Mouse (Mus musculus) gastrocnemius, postnatal 14 days (tissue): ENCODE data around the gene Omp. TPM values are rescaled to one million over a fixed set of nuclear protein-coding genes. Genes with fewer than 3 reads are reported as not detected.

Experiments
- DNase-seq: peaks from one replicate; pipeline ENCODE4 v3.0.0; 2021; ENCODE audit warnings: mixed read lengths
- intact Hi-C: fragments of 180-260 bp; cut with DNase I; formaldehyde crosslinking; loops from one replicate; pipeline ENCODE4 v1.15.1; 2025; ENCODE audit warnings: low total_unique reads
- total RNA-seq, 2 experiments: library from RNA; stranded (reverse); gene quantifications; 2 replicates each; pipeline ENCODE4 v1.2.3; 2021

The Omp gene
- total RNA-seq, 2 experiments from 2014 or later, result 0.13 TPM; not detected in 1

DNA sequence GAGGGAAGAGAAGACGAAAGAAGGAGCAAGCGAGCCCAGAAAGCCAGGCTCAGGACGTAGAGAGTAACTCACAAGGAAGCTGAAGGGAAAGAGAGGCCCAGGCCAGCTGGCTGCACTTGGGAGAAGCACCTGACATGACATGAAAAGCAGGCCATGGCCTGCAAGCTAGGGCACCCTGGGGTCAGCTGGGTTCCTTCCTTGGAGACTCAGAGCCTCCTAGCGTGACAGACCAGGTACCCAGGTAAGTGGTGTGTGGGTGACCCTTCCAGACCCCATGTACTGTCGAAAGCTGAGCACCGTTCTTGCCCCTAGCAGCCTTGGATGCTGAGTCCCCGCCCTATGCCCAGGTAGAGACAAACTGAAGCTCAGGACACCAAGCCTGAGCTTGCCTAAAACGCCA is 27.4 kb upstream of the Omp start:
- intact Hi-C loops, result no loop called here
- DNase-seq, result no peak

DNA sequence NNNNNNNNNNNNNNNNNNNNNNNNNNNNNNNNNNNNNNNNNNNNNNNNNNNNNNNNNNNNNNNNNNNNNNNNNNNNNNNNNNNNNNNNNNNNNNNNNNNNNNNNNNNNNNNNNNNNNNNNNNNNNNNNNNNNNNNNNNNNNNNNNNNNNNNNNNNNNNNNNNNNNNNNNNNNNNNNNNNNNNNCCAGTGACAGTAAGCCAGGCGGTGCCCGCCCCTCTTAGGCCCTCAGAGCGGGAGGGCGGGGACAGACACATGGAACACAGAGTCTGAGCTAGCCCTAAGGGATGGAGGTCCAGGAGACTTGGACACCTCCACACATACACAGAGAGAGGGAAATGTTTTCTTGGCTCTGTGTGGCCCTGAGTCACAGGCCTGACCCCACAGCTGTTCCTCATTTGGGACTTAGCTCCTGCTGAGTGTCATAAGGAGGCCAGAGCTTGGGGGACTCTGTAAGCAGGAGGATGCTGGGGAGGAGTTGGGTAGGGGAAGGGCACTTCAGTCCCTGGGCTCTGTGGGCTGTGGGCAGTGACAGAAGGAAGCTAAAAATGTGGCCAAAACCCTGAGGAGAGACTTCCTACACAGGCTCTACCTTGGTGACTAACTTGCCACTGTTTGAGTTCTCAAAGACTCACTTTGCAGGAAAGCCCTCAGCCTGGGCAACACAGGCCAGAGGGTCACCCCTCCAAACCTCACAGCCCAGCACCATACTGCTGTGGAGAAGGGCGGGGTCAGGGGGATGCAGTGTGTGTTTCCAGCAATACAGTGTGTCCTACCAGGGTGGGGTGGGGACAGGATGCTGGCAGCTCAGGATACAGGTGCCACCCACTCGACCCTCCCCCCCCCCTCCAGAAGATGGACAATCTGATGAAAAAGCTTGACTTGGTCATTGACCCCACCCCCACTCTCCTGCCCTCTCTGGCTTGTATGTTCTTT is 26.1 kb upstream of the Omp start:
- intact Hi-C loops, result no loop called here
- peak; percentile 75 for DNase-seq

DNA sequence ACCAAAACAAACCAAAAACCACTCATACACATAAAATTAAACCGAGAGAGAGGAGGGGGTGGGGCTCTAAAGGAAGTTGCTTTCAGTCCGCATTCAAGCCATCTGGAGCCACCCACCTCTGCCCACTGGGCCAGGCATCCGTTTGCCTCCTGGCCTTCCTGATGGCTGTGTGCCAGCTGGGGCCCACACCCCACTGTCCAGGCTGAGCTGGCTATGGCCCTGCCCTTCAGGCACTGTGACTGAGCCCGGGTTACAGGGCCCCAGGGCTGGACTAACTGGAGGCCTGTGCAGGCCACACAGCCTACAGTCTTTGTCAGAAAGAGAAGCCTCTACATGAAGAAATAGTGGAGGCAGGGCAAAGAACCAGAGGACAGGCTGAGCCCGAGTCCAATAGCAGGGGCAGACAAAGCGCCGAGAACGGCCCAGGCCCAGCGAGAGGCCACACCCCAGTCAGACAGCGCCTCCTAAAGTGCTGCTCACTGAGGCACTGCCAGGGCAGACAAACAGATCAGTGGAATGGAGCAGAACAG is 19.8 kb upstream of the Omp start:
- intact Hi-C loops, result no loop called here

DNA sequence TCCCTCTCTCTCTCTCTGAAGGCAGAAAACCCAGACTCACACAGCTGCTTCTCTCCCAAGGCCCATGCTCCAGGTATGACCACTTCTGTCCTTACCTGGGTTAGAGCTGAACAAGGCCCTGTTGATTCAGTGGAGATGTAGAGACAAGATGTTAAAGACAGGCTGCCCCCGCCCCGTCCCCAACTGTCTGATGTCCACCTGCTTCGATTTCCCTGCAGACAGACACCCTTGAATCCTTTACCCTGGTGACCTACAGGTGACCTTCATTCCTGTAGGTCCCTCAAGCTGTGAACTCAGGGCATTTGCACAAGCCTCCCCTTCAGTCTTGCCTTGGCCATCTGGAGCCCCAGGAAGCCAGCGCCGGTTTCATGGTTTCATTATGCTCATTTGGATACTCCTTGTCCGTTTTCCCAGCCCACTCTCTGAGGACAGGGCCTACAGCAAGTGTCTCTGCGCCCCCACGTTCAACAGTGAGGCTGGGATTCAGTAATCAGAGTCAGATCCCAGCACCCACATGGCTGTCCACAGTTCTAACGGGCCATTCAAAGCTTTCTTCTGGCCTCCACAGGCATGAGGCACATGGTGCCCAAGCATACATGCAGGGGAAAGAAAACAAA is 19.2 kb upstream of the Omp start:
- intact Hi-C loops, result no loop called here
- DNase-seq, result peak; percentile 3

More for the DNA sequence above, 19.8 kb upstream of the Omp start:
- no peak for DNase-seq

DNA sequence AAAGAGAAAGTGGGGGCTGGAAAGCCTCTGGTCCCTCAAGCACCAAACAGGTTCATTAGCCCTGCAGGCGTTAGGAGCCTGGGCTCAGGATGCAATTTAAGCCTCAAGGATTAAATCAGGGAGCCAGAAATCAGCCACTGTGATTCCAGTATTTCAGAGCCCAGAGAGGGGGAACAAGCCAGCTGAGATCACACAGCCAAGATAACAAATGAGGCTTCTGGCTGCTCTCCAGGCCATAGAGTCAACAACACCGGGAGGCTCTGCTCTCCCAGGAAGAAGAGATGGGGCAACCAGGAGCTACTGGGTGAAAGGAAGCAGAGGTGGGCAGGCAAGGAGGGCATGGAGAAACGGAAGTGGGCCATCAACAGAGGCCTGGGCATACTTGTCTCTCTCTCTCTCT is 18.4 kb upstream of the Omp start:
- peak; percentile 15 for DNase-seq
- intact Hi-C loops, result no loop called here

DNA sequence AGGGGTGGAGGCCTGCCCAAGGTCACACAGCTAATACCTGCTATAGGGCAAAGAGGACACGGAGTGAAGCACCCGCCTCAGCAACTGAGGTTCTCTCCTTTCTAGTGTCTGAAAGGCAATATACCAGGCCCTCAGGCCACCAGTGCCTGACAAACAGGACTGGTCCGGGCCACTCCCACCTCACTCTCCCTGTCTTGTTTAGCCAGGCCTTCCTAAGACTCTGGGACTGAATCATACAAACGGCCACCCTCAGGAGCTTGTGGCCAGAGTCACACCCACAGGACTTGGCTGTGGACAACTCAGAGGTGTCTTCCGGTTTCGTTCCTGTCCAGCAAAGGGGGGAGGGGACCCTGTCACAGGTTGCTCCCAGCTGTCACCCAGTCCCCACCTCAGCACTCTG is 16.9 kb upstream of the Omp start:
- peak; percentile 2 for DNase-seq
- intact Hi-C loops, result no loop called here

DNA sequence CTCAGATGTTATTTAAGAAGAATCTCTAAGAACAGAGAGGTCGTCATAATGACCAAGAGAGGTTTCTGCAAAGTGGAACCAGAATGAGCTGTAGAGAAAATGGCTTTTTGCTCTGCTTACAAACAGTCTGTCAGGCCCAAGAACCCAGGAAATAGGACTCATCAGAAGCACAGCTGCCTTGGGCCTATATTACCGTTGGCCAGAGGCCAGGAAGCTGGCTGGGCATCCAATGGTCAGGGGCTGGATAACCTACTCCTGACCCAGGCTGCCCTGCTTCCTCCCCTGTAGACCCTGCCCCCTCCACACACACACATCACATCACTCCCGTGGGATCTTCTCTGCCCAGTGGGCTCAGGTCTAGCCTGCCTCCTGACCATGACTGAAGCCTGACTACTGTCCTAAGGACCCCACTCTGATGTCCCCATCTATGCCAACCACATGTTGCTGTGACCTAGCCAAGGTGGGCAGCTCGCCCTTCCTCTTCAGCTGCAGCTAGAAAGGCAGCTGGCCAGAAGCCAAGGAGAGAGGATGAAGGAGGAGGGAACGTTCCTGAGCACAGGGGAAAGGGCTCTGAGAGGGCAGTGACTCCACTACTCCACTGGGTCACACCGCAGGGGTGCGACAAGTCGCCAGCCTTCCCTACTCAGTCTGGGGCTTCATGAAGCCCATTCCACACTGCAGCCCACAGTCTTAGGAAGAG is 14.9 kb upstream of the Omp start:
- intact Hi-C loops, result no loop called here
- DNase-seq, result peak; percentile 12

DNA sequence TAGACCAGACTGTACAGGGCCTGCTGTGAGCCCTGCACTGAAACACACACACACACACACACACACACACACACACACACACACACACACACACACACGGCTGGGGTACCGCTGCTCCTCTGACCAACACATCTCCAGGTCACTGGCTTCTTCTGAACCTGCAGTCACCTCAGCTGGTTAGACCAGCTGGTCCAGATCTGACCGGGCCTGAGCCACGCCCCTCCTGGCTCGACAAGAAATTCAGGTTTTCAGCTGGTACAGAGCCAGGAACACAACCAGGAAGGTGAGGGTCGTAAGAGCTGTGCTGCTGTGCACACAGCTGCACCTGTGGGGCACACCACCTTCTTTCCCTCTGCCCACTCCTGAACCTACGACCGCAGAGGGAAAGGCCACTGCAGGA is 13.2 kb upstream of the Omp start:
- peak; percentile 3 for DNase-seq
- intact Hi-C loops, result loop anchor here (5.0 to 10.0 kb wide), 2 partner anchors 34 to 186 kb away; no protein-coding TSS in a partner anchor

DNA sequence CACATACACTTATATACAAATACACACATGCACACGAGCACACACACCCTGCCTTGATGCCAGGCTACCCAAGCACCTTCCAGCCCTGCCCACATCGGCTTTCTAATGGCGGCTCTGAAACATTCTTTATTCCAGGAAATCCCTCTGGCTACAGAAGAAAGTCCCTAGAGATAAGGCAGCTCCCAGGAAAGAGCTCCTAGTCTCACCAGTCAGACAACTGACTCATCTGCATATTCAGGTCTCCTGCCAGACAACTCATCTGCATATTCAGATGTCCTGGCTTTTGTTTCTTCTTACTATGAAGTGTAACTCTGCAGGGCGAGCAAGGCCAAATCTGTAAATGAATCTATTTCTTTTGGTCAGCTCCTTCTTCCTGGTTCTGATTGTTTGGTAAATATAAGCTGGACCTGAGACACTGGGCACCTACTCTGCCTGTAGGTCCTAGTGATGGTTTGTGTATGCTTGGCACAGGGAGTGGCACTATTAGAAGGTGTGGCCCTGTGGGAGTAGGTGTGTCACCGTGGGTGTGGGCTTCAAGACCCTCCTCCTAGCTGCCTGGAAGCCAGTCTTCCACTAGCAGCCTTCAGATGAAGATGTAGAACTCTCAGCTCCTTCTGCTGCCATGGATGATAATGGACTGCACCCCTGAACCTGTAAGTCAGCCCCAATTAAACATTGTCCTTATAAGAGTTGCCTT is 12.5 kb upstream of the Omp start:
- no peak for DNase-seq
- intact Hi-C loops, result loop anchor here (5.0 to 10.0 kb wide), 2 partner anchors 35 to 187 kb away; no protein-coding TSS in a partner anchor

DNA sequence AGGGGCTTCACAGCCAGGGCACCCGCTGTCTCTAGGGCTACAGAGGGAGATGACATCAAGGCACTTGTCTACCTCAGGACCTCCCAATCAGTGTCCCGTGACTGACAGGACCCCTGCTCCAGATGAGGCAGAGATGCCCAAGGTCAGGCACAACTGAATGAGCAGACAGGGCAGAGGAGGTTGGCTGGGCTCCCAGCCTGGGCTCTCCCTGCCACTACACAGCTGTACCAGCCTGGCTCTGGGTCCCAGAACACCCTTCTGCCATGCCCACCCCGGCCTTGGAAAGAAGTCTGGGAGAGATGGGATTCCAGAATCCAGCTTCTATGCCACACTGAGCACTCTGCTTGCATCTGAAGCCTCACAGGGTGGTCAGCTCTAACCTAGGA is 11.0 kb upstream of the Omp start:
- DNase-seq, result no peak
- intact Hi-C loops, result loop anchor here (5.0 to 10.0 kb wide), 2 partner anchors 36 to 189 kb away; no protein-coding TSS in a partner anchor

DNA sequence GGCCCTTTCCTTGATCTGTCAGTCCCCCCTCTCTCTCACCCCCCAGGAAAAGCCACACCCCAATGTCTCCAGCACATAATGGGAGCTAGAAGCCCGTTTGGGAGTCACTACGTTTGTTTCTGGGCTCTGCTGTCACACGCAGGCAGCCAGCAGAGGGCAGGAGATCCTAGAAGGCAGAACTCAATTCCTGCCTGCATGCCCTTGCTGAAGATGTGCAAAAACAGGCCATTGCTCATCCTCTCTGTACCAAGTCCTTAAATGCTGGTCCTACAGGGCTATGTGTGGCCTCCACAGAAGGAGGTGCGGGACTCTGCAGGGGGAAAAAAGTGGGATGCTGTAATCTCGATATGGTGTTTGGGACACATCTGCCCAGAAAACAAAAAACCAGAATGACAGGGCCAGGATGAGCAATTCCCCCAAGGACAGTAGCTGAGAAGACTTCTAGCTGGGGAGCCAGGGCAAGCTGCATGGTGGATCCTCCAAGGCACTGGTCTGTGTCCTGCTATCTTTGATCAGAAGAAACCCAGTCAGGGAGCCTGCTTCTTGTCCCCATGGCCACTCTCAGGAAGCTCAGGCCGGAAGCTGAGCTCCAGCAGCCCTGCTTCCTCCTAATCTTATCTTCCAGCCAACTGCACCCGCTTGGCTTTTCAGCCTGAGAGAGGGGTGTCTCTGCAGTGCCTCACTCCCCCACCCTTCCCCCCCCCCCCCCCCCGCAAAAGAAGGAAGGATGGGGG is 10.4 kb upstream of the Omp start:
- DNase-seq, result peak; percentile 71
- intact Hi-C loops, result loop anchor here (5.0 to 10.0 kb wide), 2 partner anchors 37 to 189 kb away; no protein-coding TSS in a partner anchor

DNA sequence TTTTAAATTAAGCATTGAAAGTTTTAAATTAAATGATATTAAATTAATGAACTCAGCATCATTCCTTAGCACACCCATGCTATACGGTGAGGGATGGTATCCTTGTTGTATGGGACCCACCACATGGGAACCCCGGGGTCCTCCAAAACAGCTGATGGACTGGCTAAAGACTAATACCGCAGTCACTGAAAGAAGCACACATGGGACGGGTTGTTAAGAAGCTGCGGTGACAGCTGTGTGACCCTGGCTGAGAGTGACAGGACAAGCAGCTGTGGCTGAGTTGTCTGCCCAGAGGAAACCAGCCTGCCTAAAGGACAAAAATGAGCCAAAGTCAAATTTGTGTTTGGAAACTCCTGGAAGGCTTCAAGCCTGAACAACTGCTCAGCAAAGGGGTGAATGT is 8.6 kb upstream of the Omp start:
- intact Hi-C loops, result loop anchor here (10.0 kb wide), 1 partner anchor 191 kb away; no protein-coding TSS in a partner anchor
- no peak for DNase-seq

DNA sequence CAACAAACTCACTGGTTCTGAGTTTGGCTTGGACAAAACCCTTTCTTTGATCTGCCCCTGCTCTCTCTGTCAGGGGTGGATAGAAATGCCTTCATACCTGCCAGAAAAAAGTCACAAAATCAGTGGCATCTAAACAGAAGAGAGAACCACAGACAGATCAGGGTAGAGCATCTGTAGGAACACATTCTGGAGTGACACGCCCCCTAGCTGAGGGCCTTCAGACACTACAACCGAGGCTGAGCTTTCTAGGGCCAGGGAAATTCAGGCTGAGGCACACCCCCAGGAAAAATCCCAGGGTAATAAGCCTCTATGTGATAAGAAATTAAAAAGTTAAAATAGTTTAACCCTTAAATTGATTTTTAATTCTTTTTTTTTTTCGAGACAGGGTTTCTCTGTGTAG is 8.0 kb upstream of the Omp start:
- intact Hi-C loops, result loop anchor here (10.0 kb wide), 1 partner anchor 191 kb away; no protein-coding TSS in a partner anchor
- DNase-seq, result no peak

DNA sequence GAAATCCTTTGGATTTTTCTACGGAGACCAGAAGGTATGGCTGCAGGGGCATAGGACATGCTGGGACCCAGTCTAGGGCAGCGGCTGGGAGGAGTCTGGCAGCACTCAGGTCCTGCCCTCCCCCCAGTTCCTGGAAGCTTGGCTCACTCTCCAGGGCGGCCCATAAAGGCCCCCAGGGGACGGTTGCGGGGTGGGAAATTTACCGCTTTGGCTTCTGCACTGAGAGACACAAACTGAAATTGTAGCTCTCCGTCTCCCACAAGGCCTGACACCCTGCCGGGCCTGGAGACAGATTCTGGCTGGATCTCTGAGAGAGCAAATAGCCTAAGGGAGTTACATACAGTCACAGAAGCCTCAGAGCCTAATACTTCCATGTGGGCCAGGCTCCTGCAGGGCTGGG is 7.1 kb upstream of the Omp start:
- no peak for DNase-seq
- intact Hi-C loops, result loop anchor here (10.0 kb wide), 1 partner anchor 192 kb away; no protein-coding TSS in a partner anchor

DNA sequence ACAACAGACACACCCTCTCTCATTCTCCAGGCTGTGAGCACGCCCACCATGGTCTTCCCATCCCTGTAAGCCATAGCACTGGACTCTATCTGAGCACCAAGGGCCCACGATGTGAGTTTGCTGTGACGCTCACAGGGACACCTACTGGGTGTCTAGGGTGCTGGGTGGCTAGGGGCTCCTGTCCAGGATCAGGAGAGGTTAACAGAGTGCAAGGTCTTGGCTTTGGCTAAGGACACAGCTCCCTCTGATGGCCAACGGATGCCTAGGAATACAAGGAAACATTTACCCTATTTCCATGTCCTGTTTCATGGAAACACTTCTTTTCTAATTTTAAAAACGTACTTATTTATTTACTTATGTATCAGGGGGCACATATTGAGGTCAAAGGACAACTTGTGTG is 5.2 kb upstream of the Omp start:
- intact Hi-C loops, result loop anchor here (10.0 kb wide), 1 partner anchor 194 kb away; no protein-coding TSS in a partner anchor
- DNase-seq, result no peak

DNA sequence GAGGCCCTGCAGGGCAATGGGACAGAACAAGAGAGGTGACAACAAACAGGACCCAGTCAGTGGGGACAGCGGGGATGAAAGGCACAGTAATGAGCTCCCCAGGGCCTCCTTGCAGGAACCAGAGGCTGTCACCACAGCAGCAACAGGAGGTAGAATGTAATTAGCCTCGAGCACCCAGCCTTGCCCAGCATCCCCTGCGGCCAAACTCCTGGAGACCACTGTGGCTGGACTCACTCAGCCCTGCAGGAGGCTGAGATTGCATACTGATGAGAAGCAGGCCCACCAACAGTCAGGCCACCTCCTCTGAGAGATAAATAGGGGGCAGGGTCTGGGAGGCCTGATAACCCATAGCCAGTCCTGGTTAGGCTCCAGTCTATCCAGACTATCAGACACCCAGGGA is 4.5 kb upstream of the Omp start:
- no peak for DNase-seq
- intact Hi-C loops, result loop anchor here (10.0 kb wide), 1 partner anchor 195 kb away; no protein-coding TSS in a partner anchor

DNA sequence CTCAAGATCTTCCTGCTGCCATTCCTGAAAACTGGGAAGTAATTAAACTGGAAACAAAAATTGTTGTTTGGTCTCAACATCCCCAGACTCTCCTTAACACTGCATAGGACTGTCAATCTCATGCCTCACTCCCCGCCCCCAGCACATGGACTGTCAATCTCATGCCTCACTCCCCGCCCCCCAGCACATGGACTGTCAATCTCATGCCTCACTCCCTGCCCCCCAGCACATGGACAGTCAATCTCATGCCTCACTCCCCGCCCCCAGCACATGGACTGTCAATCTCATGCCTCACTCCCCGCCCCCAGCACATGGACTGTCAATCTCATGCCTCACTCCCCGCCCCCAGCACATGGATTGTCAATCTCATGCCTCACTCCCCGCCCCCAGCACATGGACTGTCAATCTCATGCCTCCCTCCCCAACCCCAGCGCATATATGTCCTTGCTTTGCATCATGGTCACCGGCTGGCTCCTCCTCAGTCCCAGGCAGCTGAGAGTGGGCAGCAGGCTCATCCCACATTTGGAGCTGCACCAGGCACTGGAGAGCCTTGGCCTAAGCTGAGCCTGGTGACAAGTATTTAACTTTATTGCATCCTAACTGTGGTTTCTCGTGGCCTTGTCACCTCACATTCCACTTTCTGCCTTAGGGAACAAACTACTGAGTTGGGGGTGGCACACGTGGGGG is 3.6 kb upstream of the Omp start:
- no peak for DNase-seq
- intact Hi-C loops, result no loop called here

DNA sequence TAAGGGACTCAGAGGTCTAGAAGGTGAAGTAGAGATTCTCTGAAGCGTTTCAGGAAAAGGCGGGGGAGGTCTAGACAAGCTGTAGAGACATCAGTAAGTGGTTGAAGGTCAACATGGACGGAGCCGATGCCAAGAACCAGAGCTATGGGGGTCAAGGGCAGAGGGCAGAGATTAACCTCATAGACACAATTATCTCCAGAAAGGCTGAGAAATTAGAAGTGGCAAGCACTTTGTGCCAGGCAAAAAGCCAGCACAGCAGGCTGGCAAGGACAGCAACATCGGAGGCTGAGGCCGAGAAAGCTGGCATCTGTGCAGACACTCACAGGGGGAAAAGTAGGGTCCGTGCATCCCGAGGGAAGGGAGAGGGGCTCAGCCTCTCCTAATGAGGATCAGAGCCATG is 2.5 kb upstream of the Omp start:
- intact Hi-C loops, result no loop called here
- DNase-seq, result no peak
